Mouse (Mus musculus) telencephalon, adult 2 months (tissue): ENCODE measurements at regions not wholly inside any gene's neighbourhood (a gene's known extent, or its start where the extent isn't known, plus 50 kb on each side); places are given as distances from the start of the nearest gene placed in this dataset.

Experiments used
- DNase-seq: peaks from one replicate; pipeline ENCODE4 v3.0.0-alpha.2; 2011; ENCODE audit warnings: low read depth, low spot score

DNA sequence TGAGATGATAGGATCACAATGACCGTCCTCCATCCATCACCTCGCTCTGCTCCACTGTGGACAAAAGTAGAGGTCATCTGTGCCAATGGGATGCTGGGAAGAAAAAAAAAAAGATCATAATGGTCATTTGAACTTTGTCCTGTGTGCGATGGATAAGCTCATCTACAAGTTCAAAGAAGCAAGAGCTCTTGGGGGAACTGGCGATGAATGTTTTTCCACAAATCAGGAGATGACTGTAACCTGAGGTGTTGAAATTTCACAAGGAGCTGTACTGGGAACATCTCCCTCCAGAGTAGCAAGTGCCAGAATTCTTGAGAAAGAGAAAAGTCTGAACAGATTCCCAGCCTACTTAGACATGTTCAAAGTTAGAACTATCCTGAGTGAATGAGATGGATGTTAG is 287.0 kb downstream of the Tns3 start:
- DNase-seq, result peak; percentile 2

DNA sequence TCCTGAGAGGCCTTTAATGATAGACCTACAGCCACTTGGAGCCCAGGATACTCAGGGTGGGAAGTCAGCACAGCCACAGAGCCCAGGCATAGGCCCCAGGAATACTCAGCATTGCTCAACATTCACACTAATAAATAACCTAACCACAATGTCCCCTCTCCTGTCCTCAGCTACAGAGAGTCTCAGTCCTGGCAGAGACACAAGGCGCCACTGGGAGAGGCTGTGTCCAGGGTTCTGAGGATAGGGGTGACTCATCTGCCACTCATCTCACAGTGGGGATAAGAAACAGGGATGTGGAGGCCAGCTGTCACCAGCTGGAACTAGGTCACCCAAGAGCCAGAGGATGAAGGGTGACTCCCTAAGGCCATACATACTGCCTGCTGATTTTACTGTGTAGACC is 298.8 kb downstream of the Tns3 start:
- no peak for DNase-seq

DNA sequence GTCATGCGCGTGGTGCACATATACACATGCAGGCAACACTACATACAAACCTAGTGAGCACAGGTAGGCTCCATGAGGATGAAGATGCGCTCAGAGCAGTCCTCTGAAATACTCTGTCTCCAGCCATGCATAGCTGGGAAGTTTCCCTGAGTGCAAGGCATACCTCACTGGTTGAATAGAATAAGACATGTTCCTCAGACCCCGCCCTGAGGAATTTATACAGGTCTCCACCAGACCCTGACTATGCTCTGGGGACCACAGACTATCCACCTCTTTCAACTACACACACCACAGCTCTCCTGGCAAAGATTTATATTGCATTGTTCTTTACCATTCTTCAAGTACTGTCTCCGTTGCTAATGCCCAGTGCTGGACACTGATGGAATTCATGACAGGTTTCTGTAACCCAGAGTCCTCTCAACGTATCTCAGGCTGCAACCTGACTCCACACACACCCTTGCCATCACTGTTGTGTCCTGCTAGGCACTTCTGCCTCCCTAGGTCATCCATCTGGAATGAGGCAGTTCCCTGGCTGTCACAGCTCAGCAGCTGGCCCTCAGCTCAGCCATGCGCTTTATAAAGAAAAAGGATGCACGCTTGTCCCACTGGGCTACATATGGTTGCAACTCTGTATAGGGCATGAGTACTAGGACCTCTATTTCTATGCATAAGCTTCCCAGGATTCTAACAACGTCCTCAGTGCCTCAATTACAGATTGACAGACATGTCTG is 299.5 kb downstream of the Tns3 start:
- DNase-seq, result no peak

DNA sequence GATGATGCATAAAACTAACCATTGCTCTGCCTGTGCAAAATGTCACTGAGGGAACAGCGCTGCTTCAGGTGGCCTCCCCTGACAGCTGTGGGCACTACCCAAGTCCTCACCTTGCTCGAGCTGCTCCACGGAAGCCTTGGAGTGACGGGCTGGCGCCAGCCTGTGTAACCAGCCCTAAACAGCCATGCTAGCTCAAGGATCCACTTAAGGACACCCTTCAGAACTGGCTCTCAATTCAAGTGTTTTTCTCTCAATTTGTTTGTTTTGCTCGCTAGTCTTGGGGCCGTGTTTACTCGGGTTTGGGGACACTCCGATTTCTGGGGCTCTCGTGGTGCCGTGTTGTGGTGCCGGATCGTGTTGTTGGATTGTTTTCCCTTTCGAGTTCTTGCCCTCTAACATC is 319.4 kb downstream of the Tns3 start:
- DNase-seq, result no peak

DNA sequence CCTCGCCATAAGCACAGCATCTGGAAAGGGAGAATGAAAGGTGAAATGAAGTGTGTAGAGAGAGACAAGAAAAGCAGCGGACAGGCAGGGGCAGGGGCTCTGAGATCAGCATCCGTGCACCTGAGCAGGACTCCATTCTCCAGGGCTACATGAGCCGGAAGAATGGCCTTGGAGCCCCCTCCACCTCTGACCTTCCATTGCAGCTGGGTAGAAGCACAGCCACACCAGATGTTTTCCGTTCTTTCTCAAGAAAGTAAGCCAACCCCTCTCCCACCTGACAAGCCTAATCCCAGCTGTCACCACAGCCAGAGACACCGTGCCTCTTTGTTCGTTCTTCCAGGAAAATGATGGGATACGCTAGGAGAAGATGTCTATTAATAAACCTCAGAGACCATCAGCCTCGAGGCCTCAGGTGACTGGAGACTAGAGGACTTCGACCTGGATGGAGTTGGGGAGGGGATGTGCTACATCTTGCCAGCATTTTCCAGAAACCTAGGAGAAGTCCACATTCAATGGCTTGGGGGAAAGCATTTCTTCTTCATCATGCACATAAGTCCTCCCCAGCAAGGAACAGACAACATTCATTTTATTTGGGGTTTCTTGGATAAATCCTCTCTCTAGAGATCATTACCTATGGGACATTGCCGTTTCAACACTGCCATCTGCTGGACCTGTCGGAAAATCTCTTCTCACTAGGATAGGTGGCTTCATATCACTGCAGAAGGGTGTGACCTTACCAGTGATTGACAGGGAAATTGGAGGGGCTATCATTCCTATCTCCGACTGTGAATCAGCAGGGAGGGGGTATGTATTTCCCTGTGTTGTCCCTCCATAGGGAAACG is 361.8 kb downstream of the Tns3 start:
- DNase-seq, result peak; percentile 27

DNA sequence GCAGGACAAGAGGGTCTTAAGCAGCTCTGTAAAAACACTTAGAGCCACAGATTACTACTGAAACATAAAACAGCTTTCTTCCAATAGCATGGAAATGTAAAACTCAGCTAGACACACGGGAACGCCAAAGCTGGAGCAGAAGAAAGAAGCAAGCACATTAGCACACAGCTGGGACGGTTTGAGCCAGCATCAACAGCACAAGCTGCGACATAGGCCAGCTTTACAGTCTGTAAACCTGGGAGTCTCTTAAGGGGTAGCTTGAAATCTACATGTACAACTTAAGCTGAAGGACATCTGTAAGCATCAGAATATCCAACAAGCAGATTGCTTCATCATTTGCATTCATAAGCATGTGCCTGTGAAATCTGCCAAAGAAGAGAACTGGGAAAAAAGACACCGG is 366.9 kb downstream of the Tns3 start:
- no peak for DNase-seq

DNA sequence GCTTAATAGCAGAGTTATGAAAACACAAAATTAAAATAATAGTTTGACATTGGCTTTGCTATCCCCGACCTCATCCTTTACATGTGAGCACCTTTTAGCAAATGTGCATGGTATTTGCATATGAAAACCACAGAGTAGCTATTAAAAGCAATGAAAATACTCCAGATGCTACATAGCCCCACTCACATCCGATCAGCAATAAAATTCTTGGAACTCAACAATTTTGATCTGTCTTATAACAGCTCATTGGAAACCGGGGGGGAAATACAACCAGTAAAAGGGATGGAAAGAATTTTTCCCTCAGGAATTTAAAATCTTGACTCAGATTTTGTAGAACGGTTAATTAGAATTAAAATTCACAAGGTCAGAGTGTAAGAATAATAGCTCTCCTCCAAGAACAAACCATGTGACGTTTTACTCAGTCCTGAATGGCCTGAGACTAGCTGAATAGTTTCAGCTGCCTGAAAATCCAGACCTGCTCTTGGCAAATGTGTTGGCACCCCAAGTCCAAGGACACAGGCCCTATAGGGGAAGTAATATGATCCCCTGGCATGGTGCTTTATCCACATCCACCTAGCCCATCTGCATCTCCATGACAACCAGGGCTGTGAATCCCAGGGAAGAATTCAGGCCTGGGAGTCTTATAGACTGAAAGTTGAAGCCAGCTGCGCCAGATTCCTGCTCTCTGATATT is 370.9 kb downstream of the Tns3 start:
- no peak for DNase-seq

DNA sequence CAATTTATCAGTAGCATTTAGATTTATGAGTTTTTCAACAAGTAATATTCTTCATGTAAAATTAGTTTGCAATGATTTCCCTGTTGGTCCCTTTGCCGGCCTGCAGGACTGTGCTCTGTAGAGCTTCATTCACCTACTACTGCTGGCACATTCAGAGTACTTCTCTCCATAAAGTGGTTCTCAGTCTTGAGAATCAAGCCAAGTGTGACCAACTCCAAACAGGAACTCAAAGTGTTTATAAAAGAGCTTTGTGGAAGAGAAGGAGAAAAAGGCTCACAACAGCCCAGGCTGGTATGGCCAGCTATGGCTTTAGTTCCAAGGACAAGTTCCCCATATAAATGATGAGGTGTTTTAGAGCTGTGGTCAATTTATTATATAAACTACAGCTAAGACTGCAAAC is 379.1 kb downstream of the Tns3 start:
- no peak for DNase-seq

DNA sequence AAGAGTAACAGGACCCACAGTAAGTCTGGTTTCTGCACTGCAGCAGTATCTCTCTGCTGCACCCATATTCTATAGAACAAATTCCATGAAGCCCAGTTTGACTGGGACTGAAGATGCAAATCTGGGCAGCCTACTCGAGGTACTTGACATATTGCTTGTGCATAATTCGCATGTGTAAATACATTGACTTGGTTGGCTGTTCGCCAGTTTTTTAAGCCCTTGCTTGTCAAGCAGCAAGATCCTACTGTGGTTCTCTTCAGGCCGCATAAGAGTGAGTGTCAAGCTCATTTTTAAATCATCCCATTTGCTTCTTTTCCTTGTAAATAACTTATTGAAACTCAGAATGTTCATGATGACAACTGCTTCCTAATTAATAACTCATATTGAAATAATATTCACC is 389.1 kb downstream of the Tns3 start:
- no peak for DNase-seq

DNA sequence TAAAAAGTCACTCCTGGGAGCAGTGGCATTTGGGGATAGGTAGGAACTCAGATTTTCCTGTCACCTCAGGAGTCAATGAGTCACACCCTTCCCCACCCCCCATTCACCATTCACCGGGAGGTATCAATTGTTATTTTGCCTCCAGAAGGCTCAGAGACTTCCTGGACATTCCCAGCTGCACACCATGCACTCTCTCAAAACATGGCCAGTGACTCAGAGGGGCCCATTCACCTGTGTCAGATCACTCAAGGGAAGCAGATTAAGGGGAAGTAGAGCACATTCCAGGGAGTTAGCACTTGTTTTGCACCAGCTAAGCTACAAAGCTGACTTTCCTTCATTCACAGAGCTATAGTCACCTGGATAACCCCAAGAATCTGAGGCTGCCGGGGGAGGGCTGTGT is 395.2 kb downstream of the Tns3 start:
- DNase-seq, result no peak

DNA sequence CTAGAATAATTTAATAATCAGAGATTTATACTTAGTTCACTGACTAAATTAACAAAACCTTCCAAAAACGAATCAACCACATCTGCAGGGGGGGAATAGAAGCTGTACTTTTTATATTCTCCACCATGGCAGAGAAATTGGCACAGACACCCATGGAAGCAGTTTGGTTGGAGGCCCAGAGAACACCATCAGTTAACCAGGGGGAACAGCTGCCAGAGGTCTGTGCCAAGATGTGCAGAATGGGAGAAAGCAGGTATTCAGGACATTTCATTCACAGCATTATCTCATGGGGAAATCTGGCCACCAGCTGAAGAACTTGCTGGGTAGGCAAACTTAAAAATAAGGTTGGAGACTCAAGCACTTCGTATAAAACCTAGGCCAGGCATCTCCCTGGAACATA is 410.3 kb downstream of the Tns3 start:
- DNase-seq, result no peak

DNA sequence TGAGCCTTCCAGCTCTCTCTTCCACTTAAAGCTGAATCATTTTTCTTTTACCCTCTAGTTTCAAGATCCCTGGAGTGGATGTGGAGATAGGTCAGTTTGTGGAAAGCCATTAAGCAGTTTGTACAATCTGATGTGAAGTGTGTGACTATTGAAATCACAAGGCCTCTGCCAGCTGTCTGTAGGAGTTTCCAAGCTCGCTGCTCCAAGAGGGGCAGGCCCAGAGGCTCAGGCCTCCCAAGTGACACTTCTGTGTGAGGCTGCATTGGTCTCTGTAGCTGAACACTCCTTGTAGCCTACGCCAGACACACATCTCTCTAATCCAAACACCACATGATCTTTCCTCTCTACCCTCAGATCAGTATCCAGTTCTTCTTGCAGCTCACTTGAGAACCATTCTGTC is 413.0 kb downstream of the Tns3 start:
- DNase-seq, result no peak

DNA sequence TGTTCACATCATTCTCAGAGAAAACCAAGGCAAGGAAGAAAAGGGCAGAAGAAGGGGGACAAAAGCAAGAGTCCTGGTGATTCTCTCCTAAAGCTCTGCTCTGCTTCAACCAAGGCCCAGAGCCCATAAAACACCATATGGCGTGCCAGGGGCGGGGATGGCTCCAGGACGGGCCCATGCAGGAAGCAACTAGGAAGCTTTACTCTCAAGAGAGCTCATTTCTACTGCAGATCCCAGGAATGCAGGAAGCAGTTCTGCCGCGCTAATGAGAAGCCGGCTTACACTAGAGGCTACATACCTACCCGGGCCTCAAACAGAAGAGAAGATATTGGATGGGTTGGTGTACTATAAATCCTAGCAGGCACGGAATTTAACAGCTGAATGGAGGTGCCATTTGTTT is 414.9 kb downstream of the Tns3 start:
- DNase-seq, result no peak

DNA sequence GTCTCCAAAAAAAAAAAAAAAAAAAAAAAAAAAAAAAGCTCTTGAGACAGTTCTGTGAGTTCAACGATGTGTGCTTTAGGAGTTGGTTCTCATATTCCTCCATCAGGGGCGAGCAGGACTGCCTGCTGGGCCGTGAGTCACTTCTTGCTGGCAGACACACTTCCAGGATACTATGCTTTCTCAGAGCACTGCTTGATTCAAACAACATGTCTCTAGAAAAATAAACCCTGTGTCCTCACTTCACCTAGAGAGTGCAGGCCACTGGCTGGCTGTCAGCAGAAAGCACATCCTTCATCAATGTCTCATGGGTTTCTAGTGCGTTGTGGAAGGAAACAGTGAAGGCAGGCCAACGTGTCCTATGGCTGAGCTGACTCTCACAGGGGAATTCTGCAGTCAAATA is 416.8 kb downstream of the Tns3 start:
- DNase-seq, result no peak

DNA sequence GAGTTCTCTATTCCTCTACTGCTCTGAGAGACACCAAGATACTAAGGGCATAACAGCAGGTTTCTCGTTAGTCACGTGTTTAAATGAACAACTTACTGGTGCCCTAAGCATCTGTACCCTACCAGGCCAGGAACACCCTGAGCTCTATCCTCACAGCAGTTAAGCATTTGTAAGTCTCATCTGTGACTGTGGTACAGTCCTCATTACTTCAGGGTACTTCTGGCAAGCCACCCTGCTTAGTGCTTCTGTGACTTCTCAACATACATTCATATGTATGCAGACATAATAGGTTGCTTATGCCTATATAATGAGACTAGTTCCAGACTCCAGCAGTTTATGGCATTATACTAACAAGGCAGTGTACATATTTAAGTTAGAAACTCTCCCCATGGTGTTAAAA is 417.3 kb downstream of the Tns3 start:
- DNase-seq, result no peak

DNA sequence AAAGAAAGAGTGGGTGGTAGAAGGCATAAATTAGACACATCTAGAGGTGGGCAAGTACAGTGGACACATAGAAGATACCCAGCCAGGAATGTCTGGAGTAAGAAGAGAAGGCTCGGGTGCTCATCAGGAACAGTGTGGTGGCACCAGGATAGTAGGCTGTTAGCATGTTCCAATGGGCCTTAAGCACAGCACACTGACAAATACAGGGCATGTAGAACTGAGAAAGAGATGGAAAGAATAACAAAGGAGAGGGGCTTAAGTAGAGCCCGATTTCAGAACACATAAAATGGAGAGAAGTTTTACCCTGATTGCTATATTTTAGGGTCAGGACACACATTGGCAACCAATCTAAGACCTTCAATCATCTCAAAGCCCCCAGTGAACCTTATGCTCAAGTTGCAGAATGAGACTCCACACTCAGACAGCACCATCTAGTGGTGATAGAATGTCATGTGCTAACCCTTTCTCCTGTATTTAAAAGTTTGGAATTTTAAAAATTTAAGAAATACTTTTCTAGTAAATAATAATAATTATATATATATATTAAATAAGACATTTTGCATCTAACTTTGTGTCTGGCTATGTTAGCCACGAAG is 418.8 kb downstream of the Tns3 start:
- DNase-seq, result no peak

DNA sequence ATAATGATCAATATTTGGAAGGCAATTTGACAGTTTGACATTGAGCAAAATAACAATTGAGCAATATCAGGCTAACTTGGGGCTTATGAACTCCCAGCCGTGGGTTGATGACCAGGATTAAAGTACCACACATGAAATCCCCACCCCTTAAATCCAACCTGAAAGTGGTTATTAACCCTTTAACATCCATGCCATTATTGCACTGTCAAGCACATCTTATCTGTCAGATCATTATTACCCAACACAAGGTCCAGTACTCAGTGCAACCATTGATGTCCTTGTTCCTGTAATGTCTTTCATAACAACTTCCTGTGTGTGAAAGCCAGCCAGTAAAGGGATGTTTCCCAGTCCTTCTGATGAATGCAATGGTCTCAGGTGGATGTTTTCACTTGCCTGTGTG is 425.8 kb downstream of the Tns3 start:
- no peak for DNase-seq

DNA sequence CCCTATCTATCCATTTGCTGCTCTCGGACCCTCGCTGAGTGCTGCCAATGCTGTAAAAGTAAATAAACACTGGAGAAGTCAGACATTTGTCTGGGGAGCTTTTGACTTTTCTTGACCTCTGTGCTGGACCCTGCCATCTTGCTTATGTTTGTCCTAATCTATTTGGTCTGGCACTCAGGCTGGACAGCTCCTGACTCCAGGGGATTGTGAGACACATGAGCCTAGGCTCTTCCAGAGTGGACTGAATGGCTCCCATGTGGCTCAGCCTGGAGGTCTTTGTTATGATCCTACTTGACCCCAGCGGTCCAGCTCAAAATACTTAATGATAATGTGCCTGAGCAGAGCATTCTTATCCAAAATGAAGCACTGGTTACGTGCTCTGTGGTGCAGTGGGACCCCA is 426.8 kb downstream of the Tns3 start:
- no peak for DNase-seq

DNA sequence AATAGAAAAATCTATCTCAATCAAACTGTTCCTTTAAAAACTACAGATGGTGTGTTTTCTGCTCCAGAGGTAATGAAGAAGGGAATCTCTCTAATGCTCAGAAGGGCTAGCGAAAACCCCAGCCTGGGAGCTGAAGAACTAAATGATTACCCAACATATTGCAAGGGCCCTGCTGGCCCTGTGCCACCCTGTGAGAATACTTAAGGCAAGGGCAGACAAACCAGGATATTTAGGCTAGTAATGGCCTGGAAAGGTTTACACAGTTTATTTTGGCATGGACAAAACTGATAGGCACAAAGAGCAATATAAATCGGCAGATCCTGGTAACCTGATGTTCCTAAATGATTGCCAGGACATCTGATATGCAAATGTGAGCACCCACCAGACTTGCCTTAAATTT is 428.3 kb downstream of the Tns3 start:
- no peak for DNase-seq

DNA sequence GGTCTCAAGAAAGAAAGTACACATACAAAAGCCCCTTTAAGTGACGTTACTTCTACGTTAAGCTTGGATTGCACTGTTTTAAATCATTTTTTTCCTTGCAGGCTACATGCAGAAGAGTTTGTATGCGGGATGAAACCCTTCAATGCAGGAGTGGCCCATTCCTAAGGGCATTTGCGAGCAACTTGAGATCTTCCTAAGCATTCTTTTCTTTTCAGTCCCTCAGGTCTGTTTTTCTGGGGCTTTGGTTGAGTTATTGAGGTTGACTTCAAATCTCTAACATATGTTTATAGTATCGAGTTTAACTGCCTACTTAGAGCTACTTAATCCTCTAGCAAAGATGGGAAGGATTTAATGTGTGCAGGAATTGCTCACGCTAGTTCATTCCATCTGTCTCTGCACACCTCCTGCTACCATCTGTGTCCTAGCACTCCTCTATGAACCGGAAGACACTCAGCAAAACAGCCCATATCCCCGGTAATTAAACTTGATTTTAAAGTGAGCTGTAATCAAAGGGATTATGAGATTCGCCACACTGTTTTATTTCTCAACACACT is 431.6 kb downstream of the Tns3 start:
- no peak for DNase-seq

DNA sequence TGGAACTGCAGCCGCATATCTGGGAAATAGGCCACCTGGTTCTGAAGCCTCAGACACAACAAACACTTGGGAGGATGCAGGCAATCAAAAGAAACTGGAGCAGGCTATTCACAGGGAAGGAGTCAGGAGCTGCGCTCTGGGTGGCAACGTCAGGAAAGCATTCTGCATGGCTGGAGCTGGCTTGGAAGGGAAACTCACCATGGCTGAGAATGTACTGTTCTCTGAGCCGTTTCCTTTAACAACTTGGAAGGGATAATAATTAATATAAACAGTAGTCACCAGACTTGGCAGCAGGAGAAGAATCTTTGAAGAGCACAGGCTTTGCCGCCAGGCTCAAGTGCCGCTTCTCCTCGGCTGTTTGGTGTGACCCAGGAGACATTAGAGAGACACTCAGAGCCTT is 434.5 kb downstream of the Tns3 start:
- DNase-seq, result no peak
